Mouse (Mus musculus): Measurements from ENCODE around the gene Ackr4.

Ackr4 gene

DNA sequence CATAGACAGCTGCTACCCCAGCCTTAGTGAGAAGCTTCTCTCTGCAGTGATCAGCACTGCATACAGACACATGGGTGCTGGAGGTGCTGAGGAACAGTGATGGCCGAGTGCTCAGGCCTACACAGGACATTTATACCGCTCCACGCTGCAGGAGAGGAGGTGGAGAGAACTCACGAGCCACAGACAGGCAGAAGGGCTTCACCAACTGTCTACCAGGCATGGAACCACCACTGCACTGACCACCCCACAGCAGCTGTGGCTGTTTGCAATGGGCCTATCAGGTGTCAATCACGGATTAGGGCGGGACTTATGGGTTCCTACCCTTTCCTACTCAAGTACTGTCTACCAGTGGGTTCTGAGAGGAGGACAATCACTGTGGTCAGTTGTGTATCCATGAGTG lies 75.7 kb downstream of the Ackr4 start:
- intact Hi-C loops (cut with DNase I): no loop called here

DNA sequence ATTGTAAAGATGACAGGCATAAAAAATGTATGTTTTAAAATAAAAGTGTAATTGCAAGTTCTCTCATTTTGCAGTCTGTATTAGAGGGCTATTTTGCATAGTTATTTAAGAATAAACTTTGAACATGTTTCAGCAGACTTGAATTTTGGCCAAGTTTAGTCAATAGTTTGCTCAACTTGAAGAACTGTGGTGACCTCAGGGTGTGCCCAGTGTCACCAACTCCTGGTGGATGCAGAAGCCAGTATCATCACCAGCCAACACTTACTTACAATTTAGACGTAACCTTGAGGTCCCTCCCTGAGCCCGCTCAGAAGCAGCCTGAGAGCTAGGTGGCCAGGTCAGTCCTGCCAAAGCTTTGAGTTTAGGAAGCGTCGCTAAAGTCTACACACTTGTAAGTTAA lies 83.1 kb downstream of the Ackr4 start:
- intact Hi-C loops (cut with DNase I): no loop called here

GRCm38 (mm10) chr9:104040362-104040761 lies 86.4 kb downstream of the Ackr4 start, which contains the start of gene Gm28305:
Gene Gm28305, plus strand, starts transcription at chr9:104040662.
- intact Hi-C loops (cut with DNase I): no loop called here

DNA sequence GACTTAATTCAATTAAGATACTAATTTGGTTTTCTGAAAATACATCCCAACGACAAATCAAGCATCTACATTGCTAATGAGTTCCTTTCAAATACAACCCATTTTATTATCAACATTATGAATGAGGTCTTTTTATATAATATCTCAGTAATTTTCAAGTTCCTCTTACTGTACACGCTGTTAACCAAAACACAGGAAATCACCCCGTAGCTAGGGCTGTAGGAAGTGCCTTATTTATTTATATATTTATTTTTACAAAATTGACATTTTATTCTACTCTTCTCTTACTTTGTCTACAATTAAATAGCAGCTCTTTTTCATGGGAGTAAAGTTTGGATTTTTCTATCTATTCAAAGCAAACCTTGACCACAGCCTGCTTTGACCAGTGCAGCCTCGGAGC lies 87.0 kb downstream of the Ackr4 start:
- intact Hi-C loops (cut with DNase I): no loop called here

GRCm38 (mm10) chr9:104039031-104039695 lies 87.6 kb downstream of the Ackr4 start:
- intact Hi-C loops (cut with DNase I): no loop called here

GRCm38 (mm10) chr9:104038266-104038665 lies 88.5 kb downstream of the Ackr4 start:
- intact Hi-C loops (cut with DNase I): no loop called here

- intact Hi-C loops (cut with DNase I): no loop called here
Observed at GRCm38 (mm10) chr9:104035261-104036015, 91.3 kb downstream of the Ackr4 start.

DNA sequence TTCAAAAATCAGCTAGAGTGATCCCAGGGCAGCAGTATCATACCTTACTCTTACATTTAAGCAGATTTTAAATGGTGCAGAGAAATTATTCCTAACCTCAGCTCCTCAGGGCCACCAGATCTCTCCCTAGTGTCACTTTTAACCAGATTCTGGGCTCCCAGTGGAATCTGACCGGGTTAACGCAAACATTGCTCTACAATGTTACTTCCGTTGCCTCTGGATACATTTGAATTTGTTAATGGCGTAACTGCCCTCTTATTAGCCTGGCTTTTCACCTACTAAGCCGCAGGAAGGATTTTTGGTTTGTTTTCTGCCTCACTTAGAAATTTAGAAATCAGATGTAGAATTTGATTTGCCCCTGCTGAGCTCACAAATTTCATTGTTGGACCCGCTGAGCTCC lies 92.0 kb downstream of the Ackr4 start:
- intact Hi-C loops (cut with DNase I): no loop called here

- intact Hi-C loops (cut with DNase I): no loop called here
Observed at GRCm38 (mm10) chr9:104034231-104034630, 92.5 kb downstream of the Ackr4 start.

Data from adrenal gland (tissue).